ENCODE assay signal across 16 mouse cellular contexts in genomic region chr12:5330496-5331070, GRCm38 (mm10). TPM values are rescaled to one million over a fixed set of nuclear protein-coding genes. Genes with fewer than 3 reads are reported as not detected.
A peak's percentile ranks its signal among the peaks of the same experiment; 100 is the strongest.
DNase-seq lines count a peak whose midpoint lies in the region.
"Had no signal": no experiment of that assay in that cellular context is flagged by ENCODE, and none has a peak within 500 bp of the region (broad histone marks: within the 10 kb centered on the region; RNA-seq: fewer than 3 reads in every experiment).

No protein-coding gene starts in this region.

- peak; percentile 24 for DNase-seq in cerebellum, adult 11-12 months
- no peak for DNase-seq in cerebellum, postnatal 36 days
- DNase-seq in heart, adult 11 months, result peak; percentile 76
- DNase-seq in heart, postnatal 36 days, result no peak
- peak; percentile 36 to 47 for DNase-seq in cerebellum, postnatal 25 days
- no peak for DNase-seq in lung, postnatal 14 days
- DNase-seq in retina, postnatal 1 day, result no peak
- DNase-seq: adrenal gland, adult 2 months; adrenal gland, postnatal 14 days; B cell, adult 2 months; gastrocnemius, adult 2 months; gastrocnemius, postnatal 14 days; heart, adult 18-20 months; heart, postnatal 10 days; heart, postnatal 4 days; kidney, adult 18-20 months had no signal

- intact Hi-C loops in heart, postnatal 36 days (cut with DNase I), result no loop called here

RNA-seq across cellular contexts. Expression of gene Klhl29, which starts 44.9 kb away (rescaled TPM):
- total RNA-seq in heart, postnatal 36 days (2021), result under 1 TPM; 0.28 to 0.38 TPM

Comparison
In these comparisons a context has a peak if more than half of its experiments do, and no peak if none do; other contexts are left out.
1. DNase-seq: peak in cerebellum, adult 11-12 months (single experiment), heart, adult 11 months (single experiment) and cerebellum, postnatal 25 days (2 of 2); none in cerebellum, postnatal 36 days (0 of 2), heart, postnatal 36 days (0 of 2), lung, postnatal 14 days (single experiment) and retina, postnatal 1 day (single experiment).